Mouse (Mus musculus) stomach, postnatal 0 days (tissue): ENCODE measurements around the gene Sox13. TPM values are rescaled to one million over a fixed set of nuclear protein-coding genes. Genes with fewer than 3 reads are reported as not detected.
A peak's percentile ranks its signal among the peaks of the same experiment; 100 is the strongest.

Source experiments
- ATAC-seq: fragments of 200-750 bp; cut with Nextera tagmentation; 2 replicates; pipeline ENCODE4 v1.8.0; 2017; ENCODE audit not compliant: low FRiP score, low TSS enrichment
- DNase-seq: peaks from one replicate; pipeline ENCODE4 v3.0.0-alpha.2; 2016; ENCODE audit warnings: low spot score
- H3K27ac ChIP-seq: fragments of 300-500 bp; sonication (generic); replicated peaks from 2 replicates; pipeline ENCODE4 v1.5.1; 2014; ENCODE audit warnings: mild to moderate bottlenecking, control low read depth
- H3K27me3 ChIP-seq: fragments of 300-500 bp; sonication (generic); 2 replicates; pipeline ENCODE4 v1.6.1; 2014; ENCODE audit warnings: low read length; ENCODE audit not compliant: control insufficient read depth, insufficient read depth
- H3K36me3 ChIP-seq: fragments of 300-500 bp; sonication (generic); 2 replicates; pipeline ENCODE4 v1.6.1; 2014; ENCODE audit warnings: low read length, mixed read lengths; ENCODE audit not compliant: control insufficient read depth, insufficient read depth
- H3K4me1 ChIP-seq: fragments of 300-500 bp; sonication (generic); replicated peaks from 2 replicates; pipeline ENCODE4 v1.6.1; 2014; ENCODE audit warnings: antibody characterized with exemption; ENCODE audit not compliant: control insufficient read depth, insufficient read depth
- H3K4me2 ChIP-seq: fragments of 300-500 bp; sonication (generic); replicated peaks from 2 replicates; pipeline ENCODE4 v1.6.1; 2014; ENCODE audit warnings: low read depth, mild to moderate bottlenecking, control low read depth, moderate library complexity
- H3K4me3 ChIP-seq: fragments of 300-500 bp; sonication (generic); 2 replicates; pipeline ENCODE4 v1.5.1; 2014; ENCODE audit warnings: low read depth, low read length, control low read depth
- H3K9ac ChIP-seq: fragments of 300-500 bp; sonication (generic); 2 replicates; pipeline ENCODE4 v1.6.1; 2014; ENCODE audit warnings: mild to moderate bottlenecking, low read length, control low read depth, mixed read lengths
- H3K9me3 ChIP-seq: fragments of 300-500 bp; sonication (generic); 2 replicates; pipeline ENCODE4 v1.6.1; 2016; ENCODE audit warnings: low read length; ENCODE audit not compliant: control insufficient read depth
- CTCF ChIP-seq: IDR thresholded peaks from 2 replicates; pipeline ENCODE4 v1.5.1; 2016; ENCODE audit warnings: antibody characterized with exemption, low read depth, mild to moderate bottlenecking, moderate library complexity
- EP300 ChIP-seq: optimal IDR thresholded peaks from 2 replicates; pipeline ENCODE3; 2016; ENCODE audit warnings: antibody characterized with exemption
- WGBS: fragments of 180-500 bp; shearing (Covaris S2); extraction: QIAGEN DNeasy Blood & Tissue Kit; methylation state at CpG from one replicate; pipeline ENCODE4 v1.1.7; 2014; 5-methylcytosine and 5-hydroxymethylcytosine counted together
- polyA plus RNA-seq: library from polyadenylated mRNA; unstranded; fragments of >200 nt; fragmentation: Nextera tagmentation; extraction: Ambion mirVana; gene quantifications from 2 replicates; pipeline ENCODE4 v1.2.1, GENCODE M21; 2015

Sox13 gene
- polyA plus RNA-seq, 1 experiment from 2014 or later, result 3.7 TPM

DNA sequence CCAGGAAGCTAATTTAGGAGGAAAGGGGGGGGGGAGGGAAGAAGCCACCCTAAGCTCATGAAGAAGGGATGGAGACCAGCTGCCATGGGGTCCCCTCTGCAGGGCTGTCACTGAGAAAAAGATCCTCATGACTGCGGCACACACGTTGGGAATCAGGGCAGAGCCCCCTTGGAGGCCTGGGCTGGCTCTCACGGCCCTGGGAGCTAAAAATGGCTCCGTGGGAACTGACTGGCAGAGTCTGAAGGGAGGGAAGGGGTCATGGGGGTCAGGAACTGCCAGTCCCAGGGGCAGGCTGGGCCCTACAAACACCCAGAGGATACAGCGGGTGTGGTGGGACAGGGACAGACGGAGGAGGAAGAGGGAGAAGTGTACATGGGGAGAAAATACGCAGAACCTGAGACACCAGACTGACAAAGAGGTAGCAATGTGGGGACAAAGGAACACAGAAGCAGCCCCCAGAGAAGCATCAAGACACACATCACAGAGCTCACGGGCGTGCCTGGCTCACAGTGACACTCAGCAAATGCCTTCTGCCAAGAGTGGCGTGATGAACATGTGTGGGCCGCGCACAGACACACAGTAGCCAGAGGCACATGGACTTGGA lies 41.5 kb downstream of the Sox13 start:
- H3K4me3 ChIP-seq, result no peak overlapping the region
- H3K9ac ChIP-seq, result 0 out of 2 replicates have a peak overlapping the region, but pooled peaks have one; percentile 4
- no peaks in the 10 kb centered on the region for H3K27me3 ChIP-seq
- no peak for DNase-seq
- no peaks in the 10 kb centered on the region for H3K4me1 ChIP-seq
- no peak for ATAC-seq
- peaks cover 7% of the 10 kb centered on the region for H3K36me3 ChIP-seq
- 60% methylated on average over 12 of the region's 12 CpGs for WGBS
- H3K9me3 ChIP-seq, result no peaks in the 10 kb centered on the region
- H3K4me2 ChIP-seq, result no peak overlapping the region
- TF ChIP-seq CTCF (no peak), EP300 (no peak)
- no peak overlapping the region for H3K27ac ChIP-seq

DNA sequence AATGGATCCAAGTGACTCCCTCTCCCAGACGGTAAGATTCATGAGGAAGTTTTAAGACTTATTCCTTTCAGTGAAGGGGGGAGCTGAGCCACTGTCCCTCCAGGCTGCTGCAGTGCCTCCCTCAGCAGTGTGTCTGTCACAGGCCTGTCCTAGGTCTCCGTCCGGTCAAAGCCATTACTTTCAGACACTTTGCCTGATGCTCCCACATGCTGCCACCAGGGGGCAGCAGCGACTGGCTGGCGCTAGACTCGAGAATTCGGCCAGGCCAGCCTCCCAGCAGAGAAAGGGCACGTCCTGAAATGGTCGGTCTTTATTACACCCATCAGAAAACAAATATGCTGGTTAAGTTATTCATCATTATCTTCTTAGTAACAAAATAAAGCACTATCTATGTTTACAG lies 42.2 kb downstream of the Sox13 start:
- no peaks in the 10 kb centered on the region for H3K9me3 ChIP-seq
- no peak overlapping the region for H3K27ac ChIP-seq
- H3K4me3 ChIP-seq, result no peak overlapping the region
- no peak overlapping the region for H3K9ac ChIP-seq
- H3K36me3 ChIP-seq, result peaks cover 7% of the 10 kb centered on the region
- no peaks in the 10 kb centered on the region for H3K4me1 ChIP-seq
- whole genome bisulfite sequencing, result 5% methylated on average over 9 of the region's 9 CpGs
- ATAC-seq (peak; percentile 53), DNase-seq (peak; percentile 83)
- TF ChIP-seq EP300 (no peak), CTCF (peak; percentile 100)
- no peak overlapping the region for H3K4me2 ChIP-seq
- no peaks in the 10 kb centered on the region for H3K27me3 ChIP-seq

DNA sequence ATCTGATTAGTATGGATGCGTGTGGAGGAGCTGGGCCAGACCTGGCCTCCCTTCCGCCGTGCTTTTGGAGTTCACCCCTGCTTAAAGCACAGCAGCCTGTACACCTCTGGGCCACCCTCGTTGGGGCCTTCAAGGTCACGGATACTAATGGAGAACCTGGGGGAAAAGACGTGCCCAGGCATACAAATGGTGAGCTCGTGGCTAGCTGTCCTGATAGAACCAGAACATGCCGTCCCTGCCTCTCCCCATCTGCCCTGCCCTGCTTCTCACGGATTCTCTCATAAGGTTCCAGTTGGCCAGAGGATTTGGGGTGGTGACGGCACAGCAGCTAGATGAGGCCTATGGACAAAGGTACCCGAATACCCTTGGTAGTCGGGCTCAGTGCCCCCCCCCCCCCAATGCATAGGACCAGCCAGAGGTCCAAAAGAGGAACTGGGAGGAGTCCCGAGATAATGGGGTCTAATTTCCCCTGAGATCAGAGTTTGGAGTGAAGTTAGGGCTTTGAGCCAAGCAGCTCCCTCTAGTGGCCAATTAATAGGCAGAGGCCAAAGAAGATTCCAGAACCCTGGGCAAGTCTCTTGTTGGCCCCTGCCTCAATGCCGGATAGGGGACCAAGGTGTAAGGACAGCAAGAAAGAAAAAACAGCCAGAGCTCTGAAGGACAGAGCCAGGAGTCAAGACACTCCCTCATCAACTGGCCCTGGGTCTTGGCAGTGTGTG lies 43.7 kb downstream of the Sox13 start:
- 60% methylated on average over 14 of the region's 14 CpGs for WGBS
- no peak overlapping the region for H3K9ac ChIP-seq
- no peaks in the 10 kb centered on the region for H3K4me1 ChIP-seq
- TF ChIP-seq EP300, result no peak
- peak; percentile 84 for TF ChIP-seq CTCF
- H3K36me3 ChIP-seq, result peaks cover 4% of the 10 kb centered on the region; the same call in 1 of the 2 replicates
- no peaks in the 10 kb centered on the region for H3K27me3 ChIP-seq
- H3K4me3 ChIP-seq, result no peak overlapping the region
- ATAC-seq (no peak), DNase-seq (no peak)
- H3K27ac ChIP-seq, result no peak overlapping the region
- H3K9me3 ChIP-seq, result no peaks in the 10 kb centered on the region
- H3K4me2 ChIP-seq, result no peak overlapping the region

DNA sequence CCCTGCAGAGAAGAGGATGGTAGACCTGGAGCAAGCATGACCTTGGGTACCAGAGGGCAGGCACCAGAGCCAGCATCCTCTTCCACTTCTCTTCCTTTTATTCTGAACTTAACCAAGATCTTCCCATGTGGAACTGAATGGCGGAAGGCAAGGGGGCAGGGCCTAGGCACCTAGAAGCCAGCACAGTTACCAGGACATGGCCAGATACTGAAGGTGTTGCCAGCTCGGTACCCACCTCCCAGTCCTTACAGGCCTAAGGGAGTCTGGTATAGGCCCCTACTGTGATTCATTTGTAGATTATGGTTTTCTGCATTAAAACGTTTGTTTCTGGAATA lies 44.2 kb downstream of the Sox13 start:
- H3K27ac ChIP-seq, result no peak overlapping the region
- 74% methylated on average over 3 of the region's 3 CpGs for WGBS
- no peaks in the 10 kb centered on the region for H3K4me1 ChIP-seq
- H3K27me3 ChIP-seq, result no peaks in the 10 kb centered on the region
- H3K4me2 ChIP-seq, result no peak overlapping the region
- DNase-seq (no peak), ATAC-seq (no peak)
- no peak overlapping the region for H3K9ac ChIP-seq
- peaks cover 4% of the 10 kb centered on the region; the same call in 1 of the 2 replicates for H3K36me3 ChIP-seq
- no peak overlapping the region for H3K4me3 ChIP-seq
- TF ChIP-seq EP300 (no peak), CTCF (no peak)
- H3K9me3 ChIP-seq, result no peaks in the 10 kb centered on the region

DNA sequence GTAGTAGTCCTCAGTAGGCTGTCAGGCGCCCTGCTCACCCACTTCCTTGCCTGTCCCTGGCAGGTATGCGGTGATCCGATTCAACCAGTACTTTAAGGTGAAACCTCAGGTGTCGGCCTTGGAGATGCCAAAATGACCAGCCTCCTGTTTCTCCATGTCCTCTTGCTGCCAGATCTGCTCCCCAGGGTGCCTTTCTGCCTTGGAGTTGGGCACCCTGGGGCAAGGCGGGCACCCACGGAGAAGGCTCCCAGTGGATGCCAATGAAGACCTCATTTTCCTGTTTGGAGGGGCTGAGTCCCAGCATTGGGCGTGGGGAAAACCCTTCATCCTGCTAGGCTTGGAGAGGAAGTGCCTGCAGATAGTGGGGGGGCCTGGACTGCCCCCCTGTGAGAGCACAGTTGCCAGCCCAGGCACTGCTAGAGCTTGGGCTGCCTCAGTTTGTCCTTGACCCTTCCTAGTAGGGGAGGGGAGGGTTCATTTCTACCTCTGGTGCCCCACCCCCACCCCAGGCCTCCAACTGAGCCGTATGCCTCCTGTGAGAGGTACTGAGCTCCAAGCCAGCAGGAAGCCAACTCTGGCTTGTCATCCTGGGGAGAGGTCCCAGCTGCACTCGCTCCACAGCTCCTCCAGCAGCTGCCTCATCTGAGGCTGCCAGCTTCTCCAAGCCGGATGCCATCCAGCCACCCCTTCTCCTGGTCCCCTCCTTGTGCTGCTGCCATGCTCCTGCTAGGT lies 44.8 kb downstream of the Sox13 start:
- no peaks in the 10 kb centered on the region for H3K9me3 ChIP-seq
- H3K4me3 ChIP-seq, result no peak overlapping the region
- no peak overlapping the region for H3K4me2 ChIP-seq
- no peak for DNase-seq
- H3K27ac ChIP-seq, result no peak overlapping the region
- no peaks in the 10 kb centered on the region for H3K4me1 ChIP-seq
- TF ChIP-seq CTCF (no peak), EP300 (no peak)
- no peak overlapping the region; the same call in 1 of the 2 replicates for H3K9ac ChIP-seq
- H3K36me3 ChIP-seq, result peaks cover 4% of the 10 kb centered on the region; the same call in 1 of the 2 replicates
- no peak for ATAC-seq
- WGBS, result 62% methylated on average over 10 of the region's 10 CpGs
- H3K27me3 ChIP-seq, result no peaks in the 10 kb centered on the region
